Mouse (Mus musculus) liver, postnatal 0 days (tissue): ENCODE data around the gene Rab6b. TPM values are rescaled to one million over a fixed set of nuclear protein-coding genes. Genes with fewer than 3 reads are reported as not detected.

Experiments used
- ATAC-seq: fragments of 200-750 bp; cut with Nextera tagmentation; 2 replicates; pipeline ENCODE4 v1.8.0; 2017; ENCODE audit warnings: mild to moderate bottlenecking, moderate library complexity
- DNase-seq: peaks from one replicate; pipeline ENCODE4 v3.0.0-alpha.2; 2016
- H3K27ac ChIP-seq: fragments of 300-500 bp; sonication (generic); 2 replicates; pipeline ENCODE4 v1.5.1; 2014; ENCODE audit warnings: antibody characterized with exemption, moderate library complexity, mild to moderate bottlenecking, low read depth
- H3K27me3 ChIP-seq: fragments of 300-500 bp; sonication (generic); 2 replicates; pipeline ENCODE4 v1.6.1; 2014; ENCODE audit warnings: low read length, control low read depth, mixed read lengths; ENCODE audit not compliant: insufficient read depth
- H3K36me3 ChIP-seq: fragments of 300-500 bp; sonication (generic); replicated peaks from 2 replicates; pipeline ENCODE4 v1.6.1; 2014; ENCODE audit warnings: mild to moderate bottlenecking, control low read depth, low read length, moderate library complexity, mixed read lengths; ENCODE audit not compliant: insufficient read depth
- H3K4me1 ChIP-seq: fragments of 300-500 bp; sonication (generic); 2 replicates; pipeline ENCODE4 v1.6.1; 2014; ENCODE audit warnings: antibody characterized with exemption, mild to moderate bottlenecking, control low read depth; ENCODE audit not compliant: insufficient read depth
- H3K4me2 ChIP-seq: fragments of 300-500 bp; sonication (generic); 2 replicates; pipeline ENCODE4 v1.6.1; 2014; ENCODE audit warnings: low read depth, mild to moderate bottlenecking, low read length, moderate library complexity, mixed read lengths
- H3K4me3 ChIP-seq: fragments of 300-500 bp; sonication (generic); 2 replicates; pipeline ENCODE4 v1.5.1; 2014; ENCODE audit warnings: low read depth, low read length
- H3K9ac ChIP-seq: fragments of 300-500 bp; sonication (generic); replicated peaks from 2 replicates; pipeline ENCODE4 v1.6.1; 2014; ENCODE audit warnings: mild to moderate bottlenecking, moderate library complexity
- H3K9me3 ChIP-seq: fragments of 300-500 bp; sonication (generic); 2 replicates; pipeline ENCODE4 v1.6.1; 2016; ENCODE audit warnings: mild to moderate bottlenecking, control low read depth, low read length, mixed read lengths
- CTCF ChIP-seq: sonication (generic); IDR thresholded peaks from 2 replicates; pipeline ENCODE4 v1.5.1; 2016; ENCODE audit warnings: antibody characterized with exemption, low read depth
- EP300 ChIP-seq: IDR thresholded peaks from 2 replicates; pipeline ENCODE4 v1.6.1; 2016; ENCODE audit warnings: antibody characterized with exemption, low read depth, mild to moderate bottlenecking
- WGBS: fragments of 180-500 bp; shearing (Covaris S2); extraction: QIAGEN DNeasy Blood & Tissue Kit; methylation state at CpG from one replicate; pipeline ENCODE4 v1.1.7; 2014; ENCODE audit not compliant: insufficient replicate concordance; 5-methylcytosine and 5-hydroxymethylcytosine counted together
- polyA plus RNA-seq: library from polyadenylated mRNA; unstranded; fragments of >200 nt; fragmentation: Nextera tagmentation; extraction: Ambion mirVana; gene quantifications from 2 replicates; pipeline ENCODE4 v1.2.1, GENCODE M21; 2015

The Rab6b gene
- polyA plus RNA-seq, 1 experiment from 2014 or later, result 0.26 TPM

GRCm38 (mm10) chr9:103133493-103134124 lies 22.0 kb downstream of the Rab6b start:
- H3K4me2 ChIP-seq, result no peak overlapping the region
- no peak overlapping the region for H3K4me3 ChIP-seq
- DNase-seq (no peak), ATAC-seq (no peak)
- H3K4me1 ChIP-seq, result no peaks in the 10 kb centered on the region
- no peak overlapping the region for H3K9ac ChIP-seq
- no peaks in the 10 kb centered on the region for H3K27me3 ChIP-seq
- no peak for TF ChIP-seq EP300
- no peak for TF ChIP-seq CTCF
- H3K36me3 ChIP-seq, result no peaks in the 10 kb centered on the region
- no peak overlapping the region for H3K27ac ChIP-seq
- WGBS, result 60% methylated on average over 6 of the region's 6 CpGs
- no peaks in the 10 kb centered on the region for H3K9me3 ChIP-seq

- WGBS, result 61% methylated on average over 9 of the region's 9 CpGs
- Histone ChIP-seq H3K27ac (no peak overlapping the region), H3K36me3 (no peaks in the 10 kb centered on the region), H3K4me2 (no peak overlapping the region), H3K4me1 (no peaks in the 10 kb centered on the region), H3K9me3 (no peaks in the 10 kb centered on the region), H3K9ac (no peak overlapping the region), H3K4me3 (no peak overlapping the region), H3K27me3 (no peaks in the 10 kb centered on the region)
- ATAC-seq (no peak), DNase-seq (no peak)
- TF ChIP-seq EP300, result no peak
- no peak for TF ChIP-seq CTCF
These were observed 23.0 kb downstream of the Rab6b start for GRCm38 (mm10) chr9:103134450-103135030.

GRCm38 (mm10) chr9:103139481-103139880 lies 27.9 kb downstream of the Rab6b start:
- DNase-seq, result no peak
- H3K9ac ChIP-seq, result no peak overlapping the region
- H3K4me1 ChIP-seq, result no peaks in the 10 kb centered on the region
- 68% methylated on average over 6 of the region's 6 CpGs for WGBS
- no peak for TF ChIP-seq CTCF
- TF ChIP-seq EP300, result no peak
- no peaks in the 10 kb centered on the region for H3K27me3 ChIP-seq
- no peaks in the 10 kb centered on the region for H3K9me3 ChIP-seq
- H3K4me3 ChIP-seq, result no peak overlapping the region
- no peaks in the 10 kb centered on the region for H3K36me3 ChIP-seq
- H3K4me2 ChIP-seq, result no peak overlapping the region
- no peak overlapping the region for H3K27ac ChIP-seq
- ATAC-seq, result no peak

GRCm38 (mm10) chr9:103140384-103140783 lies 28.8 kb downstream of the Rab6b start:
- ATAC-seq, result no peak
- TF ChIP-seq CTCF (no peak), EP300 (no peak)
- 88% methylated on average over 6 of the region's 6 CpGs for WGBS
- Histone ChIP-seq H3K9me3 (no peaks in the 10 kb centered on the region), H3K9ac (no peak overlapping the region), H3K4me3 (no peak overlapping the region), H3K4me2 (no peak overlapping the region), H3K27me3 (no peaks in the 10 kb centered on the region), H3K36me3 (no peaks in the 10 kb centered on the region), H3K4me1 (no peaks in the 10 kb centered on the region), H3K27ac (no peak overlapping the region)
- no peak for DNase-seq

- Histone ChIP-seq H3K4me3 (no peak overlapping the region), H3K9me3 (no peaks in the 10 kb centered on the region), H3K9ac (no peak overlapping the region), H3K27ac (no peak overlapping the region), H3K27me3 (no peaks in the 10 kb centered on the region), H3K36me3 (no peaks in the 10 kb centered on the region), H3K4me2 (no peak overlapping the region), H3K4me1 (no peaks in the 10 kb centered on the region)
- DNase-seq (no peak), ATAC-seq (no peak)
- 91% methylated on average over 7 of the region's 7 CpGs for WGBS
- no peak for TF ChIP-seq EP300
- TF ChIP-seq CTCF, result no peak
These were observed 29.7 kb downstream of the Rab6b start for GRCm38 (mm10) chr9:103141266-103141665.

- ATAC-seq (no peak), DNase-seq (no peak)
- Histone ChIP-seq H3K4me1 (no peaks in the 10 kb centered on the region), H3K27me3 (no peaks in the 10 kb centered on the region), H3K9me3 (no peaks in the 10 kb centered on the region), H3K27ac (no peak overlapping the region), H3K9ac (no peak overlapping the region), H3K4me3 (no peak overlapping the region), H3K4me2 (no peak overlapping the region), H3K36me3 (no peaks in the 10 kb centered on the region)
- 51% methylated on average over 4 of the region's 4 CpGs for WGBS
- TF ChIP-seq CTCF (no peak), EP300 (no peak)
These were observed 32.3 kb downstream of the Rab6b start for GRCm38 (mm10) chr9:103143881-103144280.
